Mouse (Mus musculus) MEL (cell line): Measurements from ENCODE around the gene Ube2l6.

Source experiments
- CTCF ChIP-seq, 3 experiments: IDR thresholded peaks in 2 of 3; conservative IDR thresholded peaks in 1 of 3; 2 replicates each; pipeline ENCODE4 v1.5.1; 2011 to 2012; ENCODE audit warnings: low read length in 3 of 3, low read depth in 2 of 3, mild to moderate bottlenecking in 2 of 3, improper control_type of control experiment in 1 of 3, inconsistent platforms in 1 of 3, mixed read lengths in 1 of 3, moderate library complexity in 1 of 3; ENCODE audit not compliant: control insufficient read depth in 1 of 3, insufficient read depth in 1 of 3, poor library complexity in 1 of 3, severe bottlenecking in 1 of 3
- EP300 ChIP-seq, 2 experiments: IDR thresholded peaks; 2 replicates each; pipeline ENCODE4 v1.6.1; 2011; ENCODE audit warnings: improper control_type of control experiment in 2 of 2, low read length in 2 of 2, low read depth in 1 of 2, mild to moderate bottlenecking in 1 of 2
- POLR2A ChIP-seq, 2 experiments: IDR thresholded peaks; 2 replicates each; pipeline ENCODE4 v1.6.1; 2011 to 2012; ENCODE audit warnings: low read length in 2 of 2, mild to moderate bottlenecking in 2 of 2, control low read depth in 1 of 2, improper control_type of control experiment in 1 of 2, low read depth in 1 of 2, moderate library complexity in 1 of 2; ENCODE audit not compliant: control insufficient read depth in 1 of 2, insufficient read depth in 1 of 2, poor library complexity in 1 of 2
- SMC3 ChIP-seq: IDR thresholded peaks from 2 replicates; pipeline ENCODE4 v1.6.1; 2011; ENCODE audit warnings: low read depth, low read length, improper control_type of control experiment
- TAL1 ChIP-seq: IDR thresholded peaks from 2 replicates; pipeline ENCODE4 v1.6.1; 2012; ENCODE audit warnings: mild to moderate bottlenecking, inconsistent platforms, low read length, moderate library complexity, mixed read lengths
- ZKSCAN1 ChIP-seq: IDR thresholded peaks from 2 replicates; pipeline ENCODE4 v1.6.1; 2012; ENCODE audit warnings: low read depth, mild to moderate bottlenecking, inconsistent platforms, low read length, improper control_type of control experiment, moderate library complexity

GRCm38 (mm10) chr2:84850407-84851129, 51.9 kb downstream of the Ube2l6 start:
- TF ChIP-seq SMC3 (no peak), CTCF (IDR thresholded peaks at IDR 0.05 in 2 of 3, conservative IDR thresholded peaks at IDR 0.05 in 1 of 3; ENCODE audit: control insufficient read depth in 1 of 3, insufficient read depth in 1 of 3, low read depth in 2 of 3, low read length in 3 of 3, poor library complexity in 1 of 3, severe bottlenecking in 1 of 3) (no peak), TAL1 (no peak), EP300 (IDR thresholded peaks at IDR 0.05; ENCODE audit: low read depth in 1 of 2, low read length in 2 of 2) (no peak), POLR2A (IDR thresholded peaks at IDR 0.05; ENCODE audit: control insufficient read depth in 1 of 2, insufficient read depth in 1 of 2, low read depth in 1 of 2, low read length in 2 of 2, poor library complexity in 1 of 2) (no peak), ZKSCAN1 (no peak)
